Mouse (Mus musculus): ENCODE results near the gene Iqcf3. TPM values are rescaled to one million over a fixed set of nuclear protein-coding genes. Genes with fewer than 3 reads are reported as not detected.

Gene Iqcf3
- polyA plus RNA-seq, 1 experiment from 2014 or later = not detected

GRCm38 (mm10) chr9:106457163-106457559 is 104.3 kb downstream of the Iqcf3 start:
- Histone ChIP-seq H3K9me3 (replicated peaks) (no peaks in the 10 kb centered on the region), H3K27ac (no peak overlapping the region), H3K4me1 (peaks cover 52% of the 10 kb centered on the region), H3K4me2 (no peak overlapping the region), H3K9ac (no peak overlapping the region), H3K4me3 (no peak overlapping the region), H3K27me3 (replicated peaks) (peaks cover 31% of the 10 kb centered on the region), H3K36me3 (peaks cover 19% of the 10 kb centered on the region)
- WGBS (ENCODE audit: insufficient replicate concordance) = 76% methylated on average over 9 of the region's 9 CpGs
- no peak for ATAC-seq

DNA sequence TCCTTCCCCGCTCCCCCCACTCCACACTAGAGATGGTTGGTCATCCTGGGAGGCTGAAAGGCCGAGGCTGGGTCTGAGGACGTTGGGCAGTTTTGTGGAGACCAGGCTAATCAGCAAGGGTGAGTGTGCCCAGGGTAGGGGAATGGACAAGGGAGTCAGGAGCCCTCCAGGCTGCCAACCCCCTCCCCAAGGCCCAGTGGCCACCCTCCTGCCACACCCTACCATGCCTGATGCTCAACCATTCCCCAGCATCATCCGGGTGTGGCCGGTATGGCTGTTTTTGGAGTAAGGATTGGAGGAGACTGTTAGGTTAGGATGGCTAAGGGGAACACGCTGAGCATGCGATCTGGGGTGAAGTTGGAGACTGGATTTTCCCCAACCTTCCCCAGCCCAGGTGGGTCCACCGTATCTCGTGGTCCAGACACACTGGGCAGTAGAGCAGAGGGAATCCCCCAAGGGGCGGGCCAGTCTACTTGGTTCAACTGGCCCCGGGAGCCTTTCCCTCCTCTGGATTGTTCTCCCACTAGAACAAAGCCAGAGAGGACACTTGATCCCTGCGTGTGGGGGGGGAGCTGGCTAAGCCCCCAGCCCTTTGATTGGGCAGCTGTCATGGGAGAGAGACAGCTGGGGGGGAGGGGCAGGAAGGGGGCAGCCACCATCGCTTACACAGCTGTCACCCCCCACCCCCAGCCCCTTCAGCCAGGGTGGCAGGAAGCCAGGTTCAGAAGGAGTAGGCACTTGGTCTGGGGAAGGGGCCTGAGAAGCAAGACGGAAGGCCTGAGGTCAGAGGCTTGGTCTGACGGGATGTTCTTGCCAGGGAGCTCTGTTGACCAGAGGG is 104.9 kb downstream of the Iqcf3 start:
- H3K36me3 ChIP-seq = peaks cover 15% of the 10 kb centered on the region
- no peak overlapping the region for H3K9ac ChIP-seq
- no peak overlapping the region for H3K4me3 ChIP-seq
- no peaks in the 10 kb centered on the region for H3K9me3 ChIP-seq (replicated peaks)
- no peak overlapping the region for H3K27ac ChIP-seq
- no peak for ATAC-seq
- H3K4me1 ChIP-seq = peaks cover 57% of the 10 kb centered on the region
- peaks cover 37% of the 10 kb centered on the region for H3K27me3 ChIP-seq (replicated peaks)
- no peak overlapping the region; the same call in 1 of the 2 replicates for H3K4me2 ChIP-seq
- WGBS (ENCODE audit: insufficient replicate concordance) = 61% methylated on average over 15 of the region's 15 CpGs

DNA sequence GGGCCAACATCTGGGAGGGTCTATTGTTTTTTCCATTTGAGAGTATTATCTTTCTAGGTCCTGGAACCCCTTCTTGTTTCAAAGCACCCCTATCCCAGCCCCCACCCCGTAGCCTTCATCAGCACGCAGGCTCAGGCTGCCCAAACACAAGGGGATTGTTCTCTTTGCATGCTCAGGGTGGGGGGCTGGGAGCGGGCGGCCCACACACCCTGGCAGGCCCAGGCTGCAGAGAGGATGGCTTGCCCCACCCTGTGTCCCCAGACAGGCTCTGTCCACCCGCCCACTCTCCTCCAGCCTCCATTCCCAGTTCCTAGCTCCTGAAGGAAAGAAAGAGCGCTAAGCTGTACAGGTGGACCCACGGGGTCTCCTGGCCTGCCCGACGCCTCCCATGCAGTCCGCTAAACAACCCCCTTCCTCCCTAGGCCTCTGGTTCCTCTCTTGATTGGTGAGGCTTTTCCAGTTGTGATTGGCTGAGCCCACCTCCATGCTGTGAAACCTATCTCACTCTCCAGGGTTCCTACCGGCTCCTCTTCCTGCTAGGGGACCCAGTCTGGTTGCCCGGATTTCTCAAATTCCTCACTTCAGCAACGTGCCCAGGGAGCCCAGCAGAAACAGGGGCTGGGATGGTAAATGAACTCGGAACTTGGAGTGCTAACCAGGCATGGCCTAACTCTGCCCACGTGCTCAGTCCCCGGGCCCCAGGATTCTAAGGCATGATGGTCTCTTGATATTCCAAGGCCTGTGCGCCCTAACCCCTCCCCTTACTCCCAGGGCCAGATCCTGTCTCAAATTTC is 106.3 kb downstream of the Iqcf3 start:
- peak overlapping the region; percentile 63 for H3K4me3 ChIP-seq
- ATAC-seq = no peak
- peaks cover 5% of the 10 kb centered on the region; the same call in 1 of the 2 replicates for H3K36me3 ChIP-seq
- H3K9ac ChIP-seq = peak overlapping the region; percentile 75
- no peaks in the 10 kb centered on the region for H3K9me3 ChIP-seq (replicated peaks)
- WGBS (ENCODE audit: insufficient replicate concordance) = 9% methylated on average over 17 of the region's 17 CpGs
- H3K4me1 ChIP-seq = peaks cover 72% of the 10 kb centered on the region
- peak overlapping the region; percentile 94 for H3K4me2 ChIP-seq
- peaks cover 44% of the 10 kb centered on the region for H3K27me3 ChIP-seq (replicated peaks)
- H3K27ac ChIP-seq = peak overlapping the region; percentile 78; the same call in 1 of the 2 replicates

DNA sequence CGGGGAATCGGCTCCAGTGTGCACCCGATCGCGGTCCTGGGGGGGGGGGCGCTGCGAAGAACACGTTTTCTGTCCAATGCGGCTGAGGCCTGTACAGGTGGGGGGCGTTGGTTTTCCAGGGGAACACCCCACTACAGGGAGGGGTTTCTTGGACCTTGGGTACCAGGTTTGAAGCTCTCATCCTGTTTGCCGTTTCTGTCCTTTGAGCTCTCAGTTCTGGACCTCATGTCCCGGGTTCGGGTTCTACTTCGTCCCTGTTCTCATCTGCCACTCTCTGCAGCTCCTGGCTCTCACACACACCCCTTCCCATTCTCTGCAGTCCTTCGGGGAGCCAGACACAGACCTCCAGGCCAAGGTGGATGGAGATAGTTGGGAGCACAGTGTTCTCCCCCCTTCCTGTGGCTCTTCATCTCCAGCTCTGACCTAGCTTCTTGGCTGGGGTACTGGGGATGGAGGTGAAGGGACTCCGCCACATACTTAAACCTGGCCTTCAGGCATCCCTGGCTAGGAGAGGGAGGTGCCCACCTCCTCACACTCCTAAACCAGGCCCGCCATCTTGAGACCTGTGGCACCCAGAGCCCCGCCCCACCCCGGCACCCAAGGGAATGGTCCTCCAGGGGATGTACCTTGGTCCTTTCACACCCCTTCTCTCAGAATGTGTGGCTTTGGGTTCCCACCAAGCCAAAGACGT is 107.2 kb downstream of the Iqcf3 start:
- peaks cover 78% of the 10 kb centered on the region for H3K4me1 ChIP-seq

GRCm38 (mm10) chr9:106453271-106454070 is 108.0 kb downstream of the Iqcf3 start, which contains the start of gene Pcbp4:
TSS of gene Pcbp4 (plus strand) at chr9:106453291.
- H3K4me3 ChIP-seq = peak within 1 kb of the TSS; percentile 63
- peaks cover 44% of the 10 kb centered on the region for H3K27me3 ChIP-seq (replicated peaks)
- peak within 1 kb of the TSS; percentile 75 for H3K9ac ChIP-seq
- H3K36me3 ChIP-seq = 0 out of 2 replicates have a peak, but pooled peaks cover 2% of the 10 kb centered on the region
- peaks cover 85% of the 10 kb centered on the region for H3K4me1 ChIP-seq
- H3K9me3 ChIP-seq (replicated peaks) = no peaks in the 10 kb centered on the region
- H3K27ac ChIP-seq = peak within 1 kb of the TSS; percentile 78
- under 1% methylated on average over 47 of the region's 74 CpGs for WGBS (ENCODE audit: insufficient replicate concordance)
- peak within 1 kb of the TSS; percentile 94 for H3K4me2 ChIP-seq
- ATAC-seq = peak; percentile 67

More for the DNA sequence above, 107.2 kb downstream of the Iqcf3 start:
- H3K27me3 ChIP-seq (replicated peaks) = peaks cover 44% of the 10 kb centered on the region
- H3K36me3 ChIP-seq = 0 out of 2 replicates have a peak, but pooled peaks cover 2% of the 10 kb centered on the region
- ATAC-seq = peak; percentile 4; the same call in 1 of the 2 replicates
- peak overlapping the region; percentile 94 for H3K4me2 ChIP-seq
- peak overlapping the region; percentile 78 for H3K27ac ChIP-seq
- no peaks in the 10 kb centered on the region for H3K9me3 ChIP-seq (replicated peaks)
- 6% methylated on average over 20 of the region's 20 CpGs for WGBS (ENCODE audit: insufficient replicate concordance)
- peak overlapping the region; percentile 75 for H3K9ac ChIP-seq
- H3K4me3 ChIP-seq = peak overlapping the region; percentile 63

Other genes with a start within 250 kb of the Iqcf3 start
- gene Dusp7, start 193.0 kb downstream of the Iqcf3 start, polyA plus RNA-seq (2016; fragmentation: Nextera tagmentation; extraction: Ambion mirVana) = 10.4 and 10.5 TPM in 2 replicates
- gene Rpl29, start 132.2 kb downstream of the Iqcf3 start, polyA plus RNA-seq (2016; fragmentation: Nextera tagmentation; extraction: Ambion mirVana) = 870 and 914 TPM in 2 replicates
- 34.0 and 35.2 TPM in 2 replicates for gene Acy1, start 123.3 kb downstream of the Iqcf3 start, polyA plus RNA-seq (2016; fragmentation: Nextera tagmentation; extraction: Ambion mirVana)
- 14.5 and 15.2 TPM in 2 replicates for gene Abhd14b, start 114.2 kb downstream of the Iqcf3 start, polyA plus RNA-seq (2016; fragmentation: Nextera tagmentation; extraction: Ambion mirVana)
- 29.1 and 31.6 TPM in 2 replicates for gene Abhd14a, start 114.0 kb downstream of the Iqcf3 start, polyA plus RNA-seq (2016; fragmentation: Nextera tagmentation; extraction: Ambion mirVana)
- 27.3 and 30.9 TPM in 2 replicates for gene Pcbp4, start 108.3 kb downstream of the Iqcf3 start, polyA plus RNA-seq (2016; fragmentation: Nextera tagmentation; extraction: Ambion mirVana)
- 0.10 and 0.19 TPM in 2 replicates for gene Gpr62, start 95.7 kb downstream of the Iqcf3 start, polyA plus RNA-seq (2016; fragmentation: Nextera tagmentation; extraction: Ambion mirVana)
- gene Rrp9, start 85.7 kb downstream of the Iqcf3 start, polyA plus RNA-seq (2016; fragmentation: Nextera tagmentation; extraction: Ambion mirVana) = 54.6 and 58.0 TPM in 2 replicates
- gene Parp3, start 84.7 kb downstream of the Iqcf3 start, polyA plus RNA-seq (2016; fragmentation: Nextera tagmentation; extraction: Ambion mirVana) = 1.5 and 1.7 TPM in 2 replicates
- gene Iqcf1, start 61.7 kb downstream of the Iqcf3 start, polyA plus RNA-seq (2016; fragmentation: Nextera tagmentation; extraction: Ambion mirVana) = not detected in 2 replicates
- gene Iqcf5, start 47.1 kb downstream of the Iqcf3 start, polyA plus RNA-seq (2016; fragmentation: Nextera tagmentation; extraction: Ambion mirVana) = 0.44 TPM in 1 of 2 replicates, not detected in the other
- gene Iqcf4, start 9.4 kb upstream of the Iqcf3 start, polyA plus RNA-seq (2016; fragmentation: Nextera tagmentation; extraction: Ambion mirVana) = not detected in 2 replicates
- gene Iqcf6, start 65.0 kb upstream of the Iqcf3 start, polyA plus RNA-seq (2016; fragmentation: Nextera tagmentation; extraction: Ambion mirVana) = not detected in 2 replicates
- gene Grm2, start 94.5 kb upstream of the Iqcf3 start, polyA plus RNA-seq (2016; fragmentation: Nextera tagmentation; extraction: Ambion mirVana) = not detected in 2 replicates
- 16.3 and 16.5 TPM in 2 replicates for gene Tex264, start 124.3 kb upstream of the Iqcf3 start, polyA plus RNA-seq (2016; fragmentation: Nextera tagmentation; extraction: Ambion mirVana)
- gene Rad54l2, start 227.6 kb upstream of the Iqcf3 start, polyA plus RNA-seq (2016; fragmentation: Nextera tagmentation; extraction: Ambion mirVana) = 3.9 and 4.0 TPM in 2 replicates

All from liver, embryonic 12.5 days (tissue).